Mouse (Mus musculus): Measurements from ENCODE around the gene Vmn1r233.

GRCm38 (mm10) chr17:20993716-20994115 is 2.5 kb downstream of the Vmn1r233 start:
- TF ChIP-seq POLR2AphosphoS5 (IDR thresholded peaks at IDR 0.05; ENCODE audit: insufficient replicate concordance, low read depth, low read length) (no peak), CTCF (IDR thresholded peaks at IDR 0.05; ENCODE audit: low read depth, low read length) (no peak), TAL1 (conservative IDR thresholded peaks at IDR 0.05; ENCODE audit: low read depth, low read length) (no peak)
